Mouse (Mus musculus) forebrain, postnatal 0 days (tissue): Measurements from ENCODE around the gene Dennd2d. TPM values are rescaled to one million over a fixed set of nuclear protein-coding genes. Genes with fewer than 3 reads are reported as not detected.

Experiments used
- ATAC-seq: fragments of 200-750 bp; cut with Nextera tagmentation; 2 replicates; pipeline ENCODE4 v1.8.0; 2017; ENCODE audit warnings: mild to moderate bottlenecking, moderate library complexity
- DNase-seq: peaks from one replicate; pipeline ENCODE4 v3.0.0-alpha.2; 2015
- H3K27ac ChIP-seq: fragments of 300-500 bp; sonication (generic); 2 replicates; pipeline ENCODE4 v1.5.1; 2014; ENCODE audit warnings: low read depth, mild to moderate bottlenecking, antibody characterized with exemption, low read length, moderate library complexity, mixed read lengths
- H3K27me3 ChIP-seq: fragments of 300-500 bp; sonication (generic); 2 replicates; pipeline ENCODE4 v1.6.1; 2014; ENCODE audit warnings: mild to moderate bottlenecking, low read length, mixed read lengths; ENCODE audit not compliant: insufficient read depth
- H3K36me3 ChIP-seq: fragments of 300-500 bp; sonication (generic); 2 replicates; pipeline ENCODE4 v1.6.1; 2014; ENCODE audit warnings: mild to moderate bottlenecking, moderate library complexity; ENCODE audit not compliant: insufficient read depth
- H3K4me1 ChIP-seq: fragments of 300-500 bp; sonication (generic); 2 replicates; pipeline ENCODE4 v1.6.1; 2014; ENCODE audit warnings: antibody characterized with exemption; ENCODE audit not compliant: insufficient read depth
- H3K4me2 ChIP-seq: fragments of 300-500 bp; sonication (generic); 2 replicates; pipeline ENCODE4 v1.6.1; 2014; ENCODE audit warnings: low read depth, mild to moderate bottlenecking, moderate library complexity
- H3K4me3 ChIP-seq: fragments of 300-500 bp; sonication (generic); 2 replicates; pipeline ENCODE4 v1.5.1; 2014; ENCODE audit warnings: low read depth, low read length, mixed read lengths
- H3K9ac ChIP-seq: fragments of 300-500 bp; sonication (generic); 2 replicates; pipeline ENCODE4 v1.6.1; 2014; ENCODE audit warnings: mild to moderate bottlenecking
- H3K9me3 ChIP-seq: fragments of 300-500 bp; sonication (generic); 2 replicates; pipeline ENCODE4 v1.6.1; 2016; ENCODE audit warnings: low read length
- CTCF ChIP-seq: sonication (generic); IDR thresholded peaks from 2 replicates; pipeline ENCODE4 v1.5.1; 2016; ENCODE audit warnings: antibody characterized with exemption, control low read depth, low read depth
- WGBS: fragments of 180-500 bp; shearing (Covaris S2); extraction: QIAGEN DNeasy Blood & Tissue Kit; methylation state at CpG from one replicate; pipeline ENCODE4 v1.1.7; 2014; 5-methylcytosine and 5-hydroxymethylcytosine counted together
- polyA plus RNA-seq: library from polyadenylated mRNA; unstranded; fragments of >200 nt; fragmentation: Nextera tagmentation; extraction: Ambion mirVana; gene quantifications from 2 replicates; pipeline ENCODE4 v1.2.1, GENCODE M21; 2015
- total RNA-seq: library from RNA; depleted of rRNA; stranded (reverse); fragments of >200 nt; gene quantifications from 2 replicates; pipeline ENCODE4 v1.2.3, GENCODE M21; 2014

The Dennd2d gene
- total and polyA plus RNA-seq, 2 experiments from 2014 or later, result 0.63 to 0.90 TPM

DNA sequence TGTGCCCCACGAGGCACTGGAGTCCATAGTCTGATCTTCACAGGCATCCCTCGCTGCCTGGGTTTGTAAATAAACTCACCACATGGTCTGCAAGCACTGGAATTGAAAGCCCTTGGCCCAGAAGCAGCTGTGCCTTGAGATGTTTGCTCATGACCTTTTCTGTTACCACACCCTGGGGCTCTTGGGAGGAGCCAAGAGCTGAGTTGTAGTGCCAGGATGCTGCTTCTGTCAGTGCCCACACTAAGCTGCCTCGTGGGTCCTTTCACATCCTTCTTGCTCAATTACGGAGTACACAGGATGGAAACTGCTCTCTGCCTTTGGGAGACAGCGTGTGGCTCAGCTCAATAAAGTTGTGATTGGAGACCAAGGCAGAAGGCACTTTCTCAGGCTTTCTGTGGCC lies 3.6 kb downstream of the Dennd2d start:
- Histone ChIP-seq H3K4me3 (no peak overlapping the region), H3K36me3 (no peaks in the 10 kb centered on the region), H3K4me2 (no peak overlapping the region), H3K27me3 (no peaks in the 10 kb centered on the region), H3K27ac (no peak overlapping the region), H3K9me3 (no peaks in the 10 kb centered on the region), H3K9ac (no peak overlapping the region), H3K4me1 (0 out of 2 replicates have a peak, but pooled peaks cover 9% of the 10 kb centered on the region)
- 69% methylated on average over 5 of the region's 5 CpGs for WGBS
- no peak for TF ChIP-seq CTCF
- DNase-seq (no peak), ATAC-seq (no peak)

DNA sequence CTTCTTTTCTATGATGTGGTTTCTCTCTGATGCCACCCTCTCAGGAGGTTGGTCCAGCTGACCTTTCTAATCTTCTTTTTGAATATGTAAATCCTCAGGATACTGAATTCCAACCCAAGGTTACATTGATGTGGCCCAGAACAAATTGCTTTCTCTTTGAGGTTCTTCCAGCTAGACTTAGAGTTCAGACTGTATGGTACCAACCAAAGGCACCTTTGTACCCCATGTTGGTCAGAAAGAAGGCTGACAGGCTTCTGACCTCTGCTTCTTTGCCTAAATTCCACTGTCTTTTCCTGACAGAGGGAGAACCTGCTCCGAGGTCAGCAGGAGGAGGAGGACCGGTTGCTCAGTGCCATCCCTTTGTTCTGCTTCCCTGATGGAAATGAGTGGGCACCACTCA lies 5.3 kb downstream of the Dennd2d start:
- H3K4me1 ChIP-seq, result 0 out of 2 replicates have a peak, but pooled peaks cover 5% of the 10 kb centered on the region
- no peak for ATAC-seq
- no peaks in the 10 kb centered on the region for H3K36me3 ChIP-seq
- H3K4me2 ChIP-seq, result no peak overlapping the region
- no peaks in the 10 kb centered on the region for H3K27me3 ChIP-seq
- no peaks in the 10 kb centered on the region for H3K9me3 ChIP-seq
- no peak for DNase-seq
- TF ChIP-seq CTCF, result no peak
- WGBS, result 86% methylated on average over 2 of the region's 2 CpGs
- no peak overlapping the region for H3K27ac ChIP-seq
- H3K9ac ChIP-seq, result no peak overlapping the region
- no peak overlapping the region for H3K4me3 ChIP-seq

DNA sequence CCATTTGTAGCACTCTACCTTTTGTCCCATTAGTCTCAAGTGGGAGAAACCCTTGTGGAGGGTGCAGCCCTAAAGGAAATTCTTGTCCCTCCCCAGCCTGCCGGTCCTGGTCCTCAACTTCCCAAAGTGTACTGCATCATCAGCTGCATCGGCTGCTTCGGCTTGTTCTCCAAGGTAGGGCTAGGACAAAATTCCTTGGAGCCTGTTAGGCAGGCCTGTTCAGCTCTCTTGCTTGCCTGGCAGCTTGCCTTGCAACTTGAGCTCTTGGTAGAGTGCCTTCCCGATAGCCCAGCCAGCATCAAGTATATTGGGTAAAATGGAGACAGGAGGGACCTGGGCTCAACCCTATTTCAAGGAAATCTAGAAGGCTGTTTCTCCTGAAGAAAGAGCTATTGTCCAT lies 8.0 kb downstream of the Dennd2d start:
- no peak overlapping the region for H3K27ac ChIP-seq
- H3K9me3 ChIP-seq, result no peaks in the 10 kb centered on the region
- no peaks in the 10 kb centered on the region for H3K36me3 ChIP-seq
- H3K27me3 ChIP-seq, result no peaks in the 10 kb centered on the region
- H3K4me2 ChIP-seq, result no peak overlapping the region
- TF ChIP-seq CTCF, result no peak
- WGBS, result 90% methylated on average over 4 of the region's 4 CpGs
- no peak overlapping the region for H3K4me3 ChIP-seq
- no peak overlapping the region for H3K9ac ChIP-seq
- ATAC-seq (no peak), DNase-seq (no peak)
- H3K4me1 ChIP-seq, result no peaks in the 10 kb centered on the region

DNA sequence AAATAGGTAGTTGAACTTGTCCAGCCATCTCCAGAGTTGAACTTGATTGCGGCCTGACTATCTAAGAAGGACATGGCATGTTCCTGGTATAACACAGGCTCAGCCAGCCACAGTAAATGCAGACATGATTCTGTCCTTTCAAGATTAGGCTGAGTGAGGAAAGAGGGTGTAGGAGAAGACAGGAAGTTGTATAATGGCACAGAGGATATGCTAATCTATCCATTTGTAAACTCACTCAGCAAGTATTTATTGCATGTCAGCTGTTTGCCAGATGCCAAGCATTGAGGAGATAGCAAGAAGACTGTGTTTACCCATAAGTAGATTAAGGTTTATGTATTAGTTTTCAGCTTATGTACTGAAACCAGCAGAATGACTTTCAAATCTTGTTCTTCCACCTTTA lies 10.5 kb downstream of the Dennd2d start:
- no peaks in the 10 kb centered on the region for H3K27me3 ChIP-seq
- DNase-seq (no peak), ATAC-seq (no peak)
- 100% methylated on average over 1 of the region's 1 CpGs for WGBS
- TF ChIP-seq CTCF, result no peak
- no peak overlapping the region for H3K4me3 ChIP-seq
- no peaks in the 10 kb centered on the region for H3K36me3 ChIP-seq
- H3K9ac ChIP-seq, result no peak overlapping the region
- no peak overlapping the region for H3K4me2 ChIP-seq
- no peaks in the 10 kb centered on the region for H3K9me3 ChIP-seq
- H3K4me1 ChIP-seq, result no peaks in the 10 kb centered on the region
- no peak overlapping the region for H3K27ac ChIP-seq

DNA sequence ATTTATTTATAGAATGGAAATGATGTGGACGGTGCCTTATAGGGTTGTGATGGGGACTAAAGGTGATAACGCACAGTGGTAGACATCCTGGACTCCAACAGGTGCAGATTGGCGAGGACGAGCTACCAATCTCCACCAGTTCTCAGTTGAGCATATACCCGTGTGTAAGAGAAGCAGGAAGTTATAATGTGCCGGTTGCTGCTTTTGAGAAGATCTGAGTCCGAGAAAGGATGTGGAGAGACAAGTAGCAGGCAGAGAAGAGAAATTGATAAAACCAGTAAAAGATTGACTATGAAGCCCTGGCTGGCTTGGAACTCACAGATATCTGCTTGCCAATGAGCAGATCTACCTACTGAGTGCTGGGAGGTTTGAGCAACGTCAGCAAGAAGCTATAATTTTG lies 11.0 kb downstream of the Dennd2d start:
- H3K36me3 ChIP-seq, result no peaks in the 10 kb centered on the region
- no peak overlapping the region for H3K4me3 ChIP-seq
- DNase-seq, result no peak
- 93% methylated on average over 8 of the region's 8 CpGs for WGBS
- H3K4me2 ChIP-seq, result no peak overlapping the region
- no peak overlapping the region for H3K9ac ChIP-seq
- no peaks in the 10 kb centered on the region for H3K4me1 ChIP-seq
- no peak for ATAC-seq
- no peaks in the 10 kb centered on the region for H3K27me3 ChIP-seq
- no peaks in the 10 kb centered on the region for H3K9me3 ChIP-seq
- no peak for TF ChIP-seq CTCF
- no peak overlapping the region for H3K27ac ChIP-seq

DNA sequence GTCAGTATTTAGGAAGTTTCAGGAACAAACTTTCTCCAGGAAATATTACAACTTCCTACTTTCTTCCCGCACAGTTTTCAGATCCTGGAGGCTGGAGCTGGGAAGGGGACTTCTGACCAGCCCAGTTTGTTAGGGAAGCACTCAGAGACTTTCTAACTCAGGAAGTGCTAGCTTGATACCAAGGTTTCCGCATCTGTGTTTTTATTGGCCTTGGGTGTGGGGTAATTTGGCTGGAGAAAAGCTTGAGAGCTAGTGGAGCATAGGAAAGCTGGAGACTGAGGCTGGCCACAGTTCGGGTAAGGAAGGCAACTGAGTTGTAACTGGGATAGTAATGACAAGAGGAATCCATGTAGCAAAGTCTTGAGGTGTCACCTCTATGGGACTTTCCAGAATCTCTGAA lies 11.7 kb downstream of the Dennd2d start:
- TF ChIP-seq CTCF, result no peak
- WGBS, result 93% methylated on average over 3 of the region's 3 CpGs
- no peaks in the 10 kb centered on the region for H3K9me3 ChIP-seq

DNA sequence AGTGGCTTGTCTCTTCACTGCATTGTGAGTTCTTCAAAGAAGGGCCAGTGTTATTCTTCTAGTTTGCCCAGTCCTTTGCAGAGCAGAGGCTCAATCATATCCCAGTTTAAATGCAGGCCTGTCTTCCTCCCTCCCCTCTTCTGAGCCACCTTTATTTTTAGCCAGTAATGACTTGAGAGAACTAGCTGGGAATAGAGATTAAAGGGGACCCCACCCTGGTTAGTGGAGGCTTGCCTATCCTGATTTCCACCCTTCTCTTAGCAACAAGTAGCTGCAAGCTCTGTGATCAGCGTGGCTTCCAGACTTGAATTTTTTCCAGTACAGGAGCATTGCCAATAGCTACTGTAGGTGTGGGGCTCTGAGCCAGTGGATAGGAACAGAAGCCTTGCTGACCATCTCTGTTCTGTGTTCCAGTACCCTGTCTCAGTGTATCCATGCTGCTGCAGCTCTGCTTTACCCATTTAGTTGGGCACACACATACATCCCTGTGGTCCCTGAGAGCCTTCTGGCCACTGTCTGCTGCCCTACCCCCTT lies 12.3 kb downstream of the Dennd2d start:
- Histone ChIP-seq H3K36me3 (0 out of 2 replicates have a peak, but pooled peaks cover 6% of the 10 kb centered on the region), H3K9me3 (no peaks in the 10 kb centered on the region), H3K4me3 (no peak overlapping the region), H3K4me1 (no peaks in the 10 kb centered on the region), H3K9ac (no peak overlapping the region), H3K27me3 (no peaks in the 10 kb centered on the region), H3K27ac (no peak overlapping the region), H3K4me2 (no peak overlapping the region)
- 59% methylated on average over 1 of the region's 1 CpGs for WGBS
- DNase-seq (no peak), ATAC-seq (no peak)
- TF ChIP-seq CTCF, result no peak

More for the DNA sequence above, 11.7 kb downstream of the Dennd2d start:
- Histone ChIP-seq H3K36me3 (0 out of 2 replicates have a peak, but pooled peaks cover 2% of the 10 kb centered on the region), H3K27me3 (no peaks in the 10 kb centered on the region), H3K9ac (no peak overlapping the region), H3K27ac (no peak overlapping the region), H3K4me3 (no peak overlapping the region), H3K4me1 (no peaks in the 10 kb centered on the region), H3K4me2 (no peak overlapping the region)
- DNase-seq (no peak), ATAC-seq (no peak)
